Mouse (Mus musculus): ENCODE data around the gene Ogdhl. TPM values are rescaled to one million over a fixed set of nuclear protein-coding genes. Genes with fewer than 3 reads are reported as not detected.

The Ogdhl gene
- polyA plus RNA-seq, 1 experiment = 3.7 TPM

- H3K79me2 ChIP-seq (ENCODE audit: control insufficient read depth, insufficient read depth) = no peaks in the 10 kb centered on the region
- H3K27me3 ChIP-seq (ENCODE audit: control insufficient read depth, insufficient read depth, insufficient read length) = no peaks in the 10 kb centered on the region
- H3K4me3 ChIP-seq = no peak overlapping the region
- TF ChIP-seq SRF (IDR thresholded peaks at IDR 0.05; ENCODE audit: control insufficient read depth, insufficient read length, low read depth) (no peak), POLR2A (IDR thresholded peaks at IDR 0.05; ENCODE audit: insufficient read length, low read depth) (no peak), POLR2AphosphoS2 (IDR thresholded peaks at IDR 0.05; ENCODE audit: insufficient read length, low read depth) (no peak), CEBPB (IDR thresholded peaks at IDR 0.05; ENCODE audit: insufficient read depth, poor library complexity, severe bottlenecking) (no peak), MYOD1 (IDR thresholded peaks at IDR 0.05; ENCODE audit: control insufficient read depth in 1 of 3, insufficient read length in 2 of 3, low read depth in 2 of 3) (no peak), E2F4 (IDR thresholded peaks at IDR 0.05; ENCODE audit: insufficient read depth) (no peak), MYOG (IDR thresholded peaks at IDR 0.05; ENCODE audit: control insufficient read depth in 1 of 3, insufficient read depth in 1 of 3, insufficient read length in 2 of 3, low read depth in 2 of 3) (no peak), USF1 (IDR thresholded peaks at IDR 0.05; ENCODE audit: low read depth) (no peak)
- no peak overlapping the region for H3K4me2 ChIP-seq (ENCODE audit: low read depth)
- H3K36me3 ChIP-seq (ENCODE audit: control insufficient read depth, insufficient read depth) = no peaks in the 10 kb centered on the region
- H3ac ChIP-seq (ENCODE audit: control insufficient read depth, insufficient read length) = no peak overlapping the region
These were observed 11.0 kb downstream of the Ogdhl start for GRCm38 (mm10) chr14:32332515-32333445.

- Histone ChIP-seq H3K4me2 (ENCODE audit: low read depth) (no peak overlapping the region), H3ac (ENCODE audit: control insufficient read depth, insufficient read length) (no peak overlapping the region), H3K27me3 (ENCODE audit: control insufficient read depth, insufficient read depth, insufficient read length) (no peaks in the 10 kb centered on the region), H3K4me3 (no peak overlapping the region), H3K36me3 (ENCODE audit: control insufficient read depth, insufficient read depth) (no peaks in the 10 kb centered on the region), H3K79me2 (ENCODE audit: control insufficient read depth, insufficient read depth) (no peaks in the 10 kb centered on the region)
- TF ChIP-seq REST (IDR thresholded peaks at IDR 0.05; ENCODE audit: insufficient read depth, insufficient read length) = no peak
- no peak for TF ChIP-seq MYOG (IDR thresholded peaks at IDR 0.05; ENCODE audit: control insufficient read depth in 1 of 3, insufficient read depth in 1 of 3, insufficient read length in 2 of 3, low read depth in 2 of 3)
- no peak for TF ChIP-seq SRF (IDR thresholded peaks at IDR 0.05; ENCODE audit: control insufficient read depth, insufficient read length, low read depth)
- TF ChIP-seq CEBPB (IDR thresholded peaks at IDR 0.05; ENCODE audit: insufficient read depth, poor library complexity, severe bottlenecking) = no peak
- TF ChIP-seq POLR2A (IDR thresholded peaks at IDR 0.05; ENCODE audit: insufficient read length, low read depth) = no peak
- TF ChIP-seq USF1 (IDR thresholded peaks at IDR 0.05; ENCODE audit: low read depth) = no peak
- no peak for TF ChIP-seq MYOD1 (IDR thresholded peaks at IDR 0.05; ENCODE audit: control insufficient read depth in 1 of 3, insufficient read length in 2 of 3, low read depth in 2 of 3)
- no peak for TF ChIP-seq E2F4 (IDR thresholded peaks at IDR 0.05; ENCODE audit: insufficient read depth)
- no peak for TF ChIP-seq POLR2AphosphoS2 (IDR thresholded peaks at IDR 0.05; ENCODE audit: insufficient read length, low read depth)
- TF ChIP-seq TCF12 (IDR thresholded peaks at IDR 0.05; ENCODE audit: insufficient read depth, poor library complexity, severe bottlenecking) = no peak
- no peak for TF ChIP-seq MAX (IDR thresholded peaks at IDR 0.05; ENCODE audit: low read depth)
- no peak for TF ChIP-seq TCF3 (IDR thresholded peaks at IDR 0.05; ENCODE audit: insufficient read length, low read depth)
These were observed 14.2 kb downstream of the Ogdhl start for GRCm38 (mm10) chr14:32336021-32336420.

- H3K36me3 ChIP-seq (ENCODE audit: control insufficient read depth, insufficient read depth) = no peaks in the 10 kb centered on the region
- TF ChIP-seq SRF (IDR thresholded peaks at IDR 0.05; ENCODE audit: control insufficient read depth, insufficient read length, low read depth) (no peak), USF1 (IDR thresholded peaks at IDR 0.05; ENCODE audit: low read depth) (no peak), TCF12 (IDR thresholded peaks at IDR 0.05; ENCODE audit: insufficient read depth, poor library complexity, severe bottlenecking) (no peak), TCF3 (IDR thresholded peaks at IDR 0.05; ENCODE audit: insufficient read length, low read depth) (no peak)
- no peaks in the 10 kb centered on the region for H3K27me3 ChIP-seq (ENCODE audit: control insufficient read depth, insufficient read depth, insufficient read length)
- no peak overlapping the region for H3ac ChIP-seq (ENCODE audit: control insufficient read depth, insufficient read length)
- H3K4me2 ChIP-seq (ENCODE audit: low read depth) = no peak overlapping the region
- H3K4me3 ChIP-seq = no peak overlapping the region
- H3K79me2 ChIP-seq (ENCODE audit: control insufficient read depth, insufficient read depth) = no peaks in the 10 kb centered on the region
These were observed 14.7 kb downstream of the Ogdhl start for GRCm38 (mm10) chr14:32336547-32336946.

GRCm38 (mm10) chr14:32341823-32342222, 20.0 kb downstream of the Ogdhl start:
- TF ChIP-seq MAX (IDR thresholded peaks at IDR 0.05; ENCODE audit: low read depth) = no peak
- TF ChIP-seq POLR2AphosphoS2 (IDR thresholded peaks at IDR 0.05; ENCODE audit: insufficient read length, low read depth) = no peak
- TF ChIP-seq E2F4 (IDR thresholded peaks at IDR 0.05; ENCODE audit: insufficient read depth) = no peak
- TF ChIP-seq SRF (IDR thresholded peaks at IDR 0.05; ENCODE audit: control insufficient read depth, insufficient read length, low read depth) = no peak
- no peak for TF ChIP-seq MYOD1 (IDR thresholded peaks at IDR 0.05; ENCODE audit: control insufficient read depth in 1 of 3, insufficient read length in 2 of 3, low read depth in 2 of 3)
- no peak for TF ChIP-seq POLR2A (IDR thresholded peaks at IDR 0.05; ENCODE audit: insufficient read length, low read depth)
- no peak for TF ChIP-seq TCF12 (IDR thresholded peaks at IDR 0.05; ENCODE audit: insufficient read depth, poor library complexity, severe bottlenecking)
- no peak for TF ChIP-seq USF1 (IDR thresholded peaks at IDR 0.05; ENCODE audit: low read depth)
- no peak for TF ChIP-seq MYOG (IDR thresholded peaks at IDR 0.05; ENCODE audit: control insufficient read depth in 1 of 3, insufficient read depth in 1 of 3, insufficient read length in 2 of 3, low read depth in 2 of 3)
- TF ChIP-seq REST (IDR thresholded peaks at IDR 0.05; ENCODE audit: insufficient read depth, insufficient read length) = no peak
- no peak for TF ChIP-seq TCF3 (IDR thresholded peaks at IDR 0.05; ENCODE audit: insufficient read length, low read depth)
- TF ChIP-seq CEBPB (IDR thresholded peaks at IDR 0.05; ENCODE audit: insufficient read depth, poor library complexity, severe bottlenecking) = no peak
- Histone ChIP-seq H3K4me2 (ENCODE audit: low read depth) (no peak overlapping the region), H3ac (ENCODE audit: control insufficient read depth, insufficient read length) (no peak overlapping the region)

More at GRCm38 (mm10) chr14:32341823-32342222, 20.0 kb downstream of the Ogdhl start:
- Histone ChIP-seq H3K27me3 (ENCODE audit: control insufficient read depth, insufficient read depth, insufficient read length) (no peaks in the 10 kb centered on the region), H3K36me3 (ENCODE audit: control insufficient read depth, insufficient read depth) (no peaks in the 10 kb centered on the region), H3K4me3 (no peak overlapping the region), H3K79me2 (ENCODE audit: control insufficient read depth, insufficient read depth) (no peaks in the 10 kb centered on the region)

All from myocyte (in vitro differentiated cells).